Mouse (Mus musculus) sigmoid colon, adult 10 weeks (tissue): ENCODE measurements around the gene Olfr160. TPM values are rescaled to one million over a fixed set of nuclear protein-coding genes. Genes with fewer than 3 reads are reported as not detected.

Source experiments
- polyA plus RNA-seq: library from polyadenylated mRNA; stranded (reverse); fragments of 350-450 nt; fragmentation: Illumina TruSeq; extraction: RNeasy Lipid Tissue Mini Kit (QIAGEN cat#74804); gene quantifications from one replicate; pipeline ENCODE4 v1.2.3, GENCODE M21; 2014; ENCODE audit warnings: low read depth, low replicate concordance

The Olfr160 gene
- polyA plus RNA-seq, result not detected

GRCm38 (mm10) chr9:37716150-37716549 lies at the start of gene Olfr160:
Gene Olfr160, minus strand, starts transcription at chr9:37716250.

GRCm38 (mm10) chr9:37744806-37745205 lies 28.8 kb upstream of the Olfr160 start, which contains the start of gene Olfr874:
Gene Olfr874, plus strand, starts transcription at chr9:37745106.

GRCm38 (mm10) chr9:37669115-37669514 lies 46.9 kb downstream of the Olfr160 start, which contains the start of gene Panx3:
Gene Panx3, minus strand, starts transcription at chr9:37669235.

Other genes with a start within 250 kb of the Olfr160 start
- gene Msantd2, start 226.9 kb downstream of the Olfr160 start, polyA plus RNA-seq, result 64.3 TPM
- gene Esam, start 188.2 kb downstream of the Olfr160 start, polyA plus RNA-seq, result 7.3 TPM
- 2.4 TPM for gene Vsig2, start 177.0 kb downstream of the Olfr160 start, polyA plus RNA-seq
- 0.50 TPM for gene Nrgn, start 163.3 kb downstream of the Olfr160 start, polyA plus RNA-seq
- 29.7 TPM for gene Siae, start 160.6 kb downstream of the Olfr160 start, polyA plus RNA-seq
- 9.0 TPM for gene Spa17, start 102.5 kb downstream of the Olfr160 start, polyA plus RNA-seq
- 44.5 TPM for gene Tbrg1, start 58.9 kb downstream of the Olfr160 start, polyA plus RNA-seq
- gene Panx3, start 47.0 kb downstream of the Olfr160 start, polyA plus RNA-seq, result not detected
- gene Olfr874, start 28.9 kb upstream of the Olfr160 start, polyA plus RNA-seq, result not detected
- gene Olfr875, start 55.6 kb upstream of the Olfr160 start, polyA plus RNA-seq, result not detected
- gene Olfr876, start 86.8 kb upstream of the Olfr160 start, polyA plus RNA-seq, result not detected
- gene Olfr877, start 138.0 kb upstream of the Olfr160 start, polyA plus RNA-seq, result not detected
- not detected for gene Olfr145, start 180.5 kb upstream of the Olfr160 start, polyA plus RNA-seq
- gene Olfr878, start 201.6 kb upstream of the Olfr160 start, polyA plus RNA-seq, result not detected